Mouse (Mus musculus) c-Kit-positive CD71-positive TER-119-negative erythroid progenitor cells, embryonic 14.5 days (primary cell): ENCODE data around the gene Gtf2e1.
A peak's percentile ranks its signal among the peaks of the same experiment; 100 is the strongest.

Experiments used
- DNase-seq: peaks from one replicate; pipeline ENCODE4 v3.0.0-alpha.2; 2013; ENCODE audit warnings: low read depth

Gene Gtf2e1

DNA sequence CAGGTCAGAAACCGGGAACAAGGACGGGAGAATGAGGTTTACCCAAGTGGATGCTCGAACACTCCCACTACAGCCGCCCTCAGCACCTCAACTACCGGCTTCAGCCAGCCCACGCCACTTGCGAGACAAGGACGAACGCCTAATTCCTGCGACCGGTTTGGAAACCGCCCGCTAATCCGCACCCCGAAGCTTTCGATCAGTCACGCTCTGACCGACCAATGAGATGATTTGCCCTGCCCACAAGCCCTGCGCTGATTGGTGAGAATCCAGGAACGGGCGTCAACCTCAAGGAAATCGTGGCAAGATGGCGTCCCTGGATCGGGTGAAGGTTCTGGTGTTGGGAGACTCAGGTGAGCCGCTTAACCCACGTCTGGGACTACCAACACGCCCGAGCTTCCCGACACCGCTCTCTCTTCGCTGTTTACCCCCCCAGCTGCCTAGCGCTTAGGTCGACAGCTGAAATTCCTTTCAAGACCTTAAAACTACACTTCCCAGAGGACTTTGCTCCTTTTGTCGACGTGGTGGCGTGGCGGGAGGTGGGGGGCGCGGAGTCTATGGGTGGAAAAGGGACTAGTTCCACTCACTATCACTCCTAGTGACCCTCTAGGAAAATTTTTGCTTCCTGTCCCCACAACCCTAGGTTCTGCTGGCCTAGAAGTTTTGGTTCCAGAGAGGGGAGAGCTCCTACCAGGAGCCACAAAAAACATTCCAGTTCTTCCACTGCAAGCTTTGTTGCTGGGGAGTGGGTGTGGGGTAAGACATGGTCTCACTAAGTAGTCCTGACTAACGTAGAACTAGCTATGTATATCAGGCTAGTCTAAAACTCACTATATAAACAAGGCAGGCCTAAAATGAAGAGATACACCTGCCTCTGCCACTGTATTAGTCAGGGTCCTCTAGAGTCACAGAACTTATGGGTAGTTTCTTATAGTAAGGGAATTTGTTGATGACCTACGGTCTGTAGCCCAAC is at the start of gene Gtf2e1, which contains the start of gene Rabl3:
Gtf2e1 (minus strand) TSS at position 179 of the 970 bp plus-strand sequence.
Rabl3 (plus strand) TSS at position 275 of the 970 bp plus-strand sequence.
- DNase-seq, result peak; percentile 99

DNA sequence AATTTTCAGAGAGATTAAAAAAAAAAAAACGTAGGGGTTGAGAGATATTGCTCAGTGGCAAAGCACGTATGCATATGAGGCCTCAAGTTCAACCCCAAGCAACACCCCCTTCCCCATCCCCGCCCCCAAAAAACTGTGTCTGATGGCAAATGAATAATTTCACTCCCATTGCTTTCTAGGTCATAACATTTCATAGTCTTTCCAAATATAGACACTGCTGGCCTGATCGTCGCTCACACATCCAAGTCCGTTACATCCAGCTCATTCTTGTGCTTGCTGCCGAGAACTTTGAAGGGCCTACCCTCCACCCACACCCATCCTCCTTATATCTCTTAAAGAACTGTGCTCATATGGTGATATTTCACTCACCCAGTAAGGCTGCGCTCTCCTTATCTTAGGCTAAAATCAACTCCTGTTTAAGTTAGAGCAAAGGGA is 45.6 kb upstream of the Gtf2e1 start:
- DNase-seq, result no peak

DNA sequence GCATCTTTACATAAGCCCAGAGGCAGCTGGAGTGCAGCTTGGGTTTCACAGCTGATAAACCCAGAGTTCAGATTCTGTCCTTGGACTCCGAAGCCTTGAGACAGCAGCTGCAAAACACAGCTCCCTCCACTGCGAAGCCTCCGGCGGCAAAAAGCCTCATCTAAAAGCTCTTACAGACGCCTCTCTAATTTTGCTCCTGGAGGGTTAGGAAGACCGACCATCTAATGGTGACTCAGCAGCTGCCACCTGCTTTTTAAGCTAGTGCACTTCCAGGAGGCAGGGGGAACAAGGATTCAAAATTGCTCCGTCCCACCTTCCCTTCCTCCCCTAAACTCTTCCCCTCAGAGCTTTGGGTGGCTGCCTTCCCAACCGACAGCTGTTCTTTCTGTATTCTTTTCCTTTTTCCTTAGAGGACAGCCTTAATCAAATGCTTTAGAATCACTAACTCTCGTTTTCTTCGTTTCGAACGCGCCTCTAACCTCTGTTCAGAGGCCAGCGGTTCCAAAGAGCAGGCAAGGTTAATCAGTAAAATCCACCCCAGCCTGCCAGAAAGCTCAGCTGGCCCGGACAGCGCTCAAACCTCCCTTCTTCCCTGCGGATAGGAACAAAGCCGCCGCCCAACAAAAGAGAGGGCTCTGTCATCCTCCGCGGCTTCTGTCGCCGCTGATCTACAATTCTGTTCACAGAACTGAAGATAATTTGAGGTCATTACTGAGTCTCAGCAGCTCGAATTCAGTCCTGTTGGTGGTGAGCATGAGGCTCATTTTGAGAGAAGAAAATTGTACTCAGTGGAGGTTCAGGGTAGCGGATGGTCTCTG is 44.8 kb upstream of the Gtf2e1 start:
- DNase-seq, result peak; percentile 4

DNA sequence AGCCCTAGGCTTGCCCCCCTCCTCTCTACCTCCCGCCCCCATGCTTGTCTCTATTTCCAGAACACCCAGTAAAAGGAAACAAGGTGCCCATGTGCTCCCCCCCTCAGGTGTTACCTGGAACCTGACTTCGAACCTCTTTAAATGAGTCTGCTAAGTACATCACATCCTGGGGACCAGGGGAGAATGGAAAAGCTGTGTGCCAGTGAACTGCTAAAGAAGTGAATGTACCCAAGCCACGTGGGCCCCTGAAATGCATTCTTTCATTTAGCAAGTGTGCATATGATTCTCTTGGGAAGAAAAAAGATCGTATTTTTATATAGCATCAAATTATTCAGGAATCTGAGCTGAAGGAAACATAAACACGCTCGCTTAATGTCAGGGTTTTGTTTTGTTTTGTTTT is 44.2 kb upstream of the Gtf2e1 start:
- DNase-seq, result no peak

DNA sequence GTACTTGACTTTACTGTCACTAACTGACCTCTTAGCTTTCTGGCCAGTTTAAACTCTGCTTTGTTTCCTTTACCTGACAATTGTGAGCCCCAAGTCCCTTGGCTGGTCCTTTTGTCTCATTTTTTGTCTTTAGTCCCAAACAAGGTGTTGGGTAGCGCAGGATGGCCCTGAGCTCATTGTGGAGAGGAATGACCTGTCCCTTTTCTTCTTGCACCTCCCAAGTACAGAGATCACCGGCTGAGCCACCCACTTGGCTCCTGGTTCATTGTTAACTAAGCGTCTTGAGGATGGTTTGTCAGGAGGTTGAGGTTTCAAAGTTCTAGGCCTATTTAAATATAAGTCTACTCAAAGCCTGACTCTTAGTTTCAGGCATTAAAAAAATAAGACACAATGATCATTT is 43.7 kb upstream of the Gtf2e1 start:
- no peak for DNase-seq

DNA sequence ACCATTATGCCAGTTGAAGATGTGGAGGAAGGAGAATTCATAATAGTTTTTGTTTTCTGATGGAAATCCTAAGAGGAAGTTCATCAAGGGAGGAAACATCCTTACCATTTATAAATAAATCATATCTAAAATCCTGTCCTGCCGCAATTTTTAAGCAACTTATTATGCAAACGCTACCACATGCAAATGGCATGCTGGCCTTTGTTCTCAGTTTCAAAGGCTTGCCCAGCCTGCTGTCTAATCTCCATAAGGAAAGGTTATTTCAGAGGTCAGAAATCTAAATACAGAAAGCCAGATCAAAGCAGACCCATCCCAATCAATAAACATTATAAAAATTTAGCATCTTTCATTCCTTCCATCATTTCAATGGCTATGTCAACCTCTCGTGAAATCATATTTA is 42.3 kb upstream of the Gtf2e1 start:
- DNase-seq, result no peak

DNA sequence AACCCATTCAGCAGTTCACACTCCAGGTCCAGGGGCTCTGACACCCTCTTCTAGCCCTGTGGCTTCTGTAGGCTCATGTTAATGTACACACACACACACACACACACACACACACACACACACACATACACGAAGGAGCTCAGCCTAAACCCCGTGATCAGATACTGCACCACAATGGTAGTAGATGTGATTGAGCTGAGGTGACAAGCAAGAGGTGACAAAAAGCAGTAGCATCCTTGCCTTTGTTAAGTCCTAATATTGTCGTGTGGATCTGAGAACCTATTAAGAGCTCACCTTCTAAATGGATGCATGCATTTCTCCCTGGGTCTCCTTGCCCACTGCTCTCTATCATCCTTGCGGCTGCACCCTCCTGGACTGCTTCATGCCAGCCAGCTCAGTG is 41.1 kb upstream of the Gtf2e1 start:
- DNase-seq, result no peak

DNA sequence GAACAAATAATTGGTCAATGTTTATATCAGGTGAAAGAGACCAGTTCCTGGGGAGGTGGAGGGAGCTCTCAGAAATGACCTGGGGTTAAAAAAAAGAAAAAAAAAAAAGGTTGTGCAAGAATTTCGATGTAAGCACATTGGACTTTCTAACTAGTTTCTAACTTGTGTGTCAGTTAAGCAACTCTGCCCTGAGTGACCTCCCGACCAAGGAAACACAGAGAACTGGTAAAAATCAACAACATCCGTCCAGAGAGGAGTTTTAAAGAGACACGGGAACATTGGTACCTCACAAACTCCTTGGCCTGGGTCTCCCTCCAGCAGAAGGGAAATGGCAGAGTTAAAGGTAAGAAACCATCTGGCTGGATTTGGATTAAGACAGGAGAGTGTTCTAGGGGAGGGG is 40.4 kb upstream of the Gtf2e1 start, which contains the start of gene Hgd:
Hgd (plus strand) TSS at position 160 of the 400 bp plus-strand sequence.
- DNase-seq, result no peak

DNA sequence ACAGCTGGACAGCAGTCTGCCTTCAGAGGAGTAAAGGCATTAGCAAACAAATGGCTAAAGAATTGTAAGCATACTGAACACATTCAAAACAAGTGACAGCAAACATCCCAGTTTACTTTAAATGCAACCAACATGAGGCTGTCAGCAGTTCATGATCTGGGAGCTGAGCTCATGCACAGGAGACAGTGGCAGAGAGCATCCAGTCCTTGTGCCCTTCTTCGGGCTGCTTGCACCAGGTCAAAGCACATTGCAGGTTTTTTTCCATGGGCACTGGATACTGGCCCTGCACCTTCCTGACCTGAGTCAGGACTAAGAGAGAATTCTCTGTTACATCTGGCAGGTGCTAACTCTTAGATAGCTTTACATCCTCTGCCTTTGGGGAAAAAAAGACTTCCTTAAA is 40.0 kb upstream of the Gtf2e1 start:
- no peak for DNase-seq

DNA sequence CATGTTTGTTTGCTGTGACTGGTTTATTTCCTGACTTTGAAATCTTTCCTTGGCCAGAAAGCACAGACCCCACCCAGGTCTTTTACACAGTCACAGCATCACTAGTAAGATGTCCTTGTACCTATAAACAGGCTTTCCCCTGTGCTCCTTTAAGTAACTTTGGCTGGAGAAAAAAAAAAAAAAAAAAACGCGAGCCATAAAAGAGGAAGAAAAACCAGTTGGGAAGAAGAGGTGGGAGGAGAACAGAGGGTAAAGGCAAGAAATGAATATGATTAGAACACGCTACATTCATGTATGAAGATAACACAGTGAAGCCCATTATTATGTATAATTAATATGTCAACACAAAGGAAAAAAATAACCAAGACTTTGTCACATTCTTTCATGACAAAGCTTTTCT is 35.7 kb upstream of the Gtf2e1 start:
- DNase-seq, result no peak

DNA sequence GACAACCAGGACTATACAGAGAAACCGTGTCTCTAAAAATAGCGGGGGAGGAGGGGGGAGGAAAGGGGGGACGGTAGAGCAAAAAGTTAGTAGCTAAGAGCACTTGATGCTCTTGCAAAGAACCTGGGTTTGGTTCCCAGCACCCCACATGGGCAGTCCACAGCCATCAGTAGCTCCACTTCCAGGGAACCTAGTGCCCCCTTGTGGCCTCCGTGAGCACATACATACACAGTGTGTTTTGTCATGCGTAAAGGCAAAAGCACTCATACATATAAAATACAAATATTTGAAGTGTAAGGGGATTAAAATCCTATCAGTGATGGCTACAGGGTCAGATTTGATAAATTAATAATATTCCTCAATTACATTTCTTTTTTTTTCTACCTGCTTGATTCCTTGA is 33.5 kb upstream of the Gtf2e1 start:
- no peak for DNase-seq

DNA sequence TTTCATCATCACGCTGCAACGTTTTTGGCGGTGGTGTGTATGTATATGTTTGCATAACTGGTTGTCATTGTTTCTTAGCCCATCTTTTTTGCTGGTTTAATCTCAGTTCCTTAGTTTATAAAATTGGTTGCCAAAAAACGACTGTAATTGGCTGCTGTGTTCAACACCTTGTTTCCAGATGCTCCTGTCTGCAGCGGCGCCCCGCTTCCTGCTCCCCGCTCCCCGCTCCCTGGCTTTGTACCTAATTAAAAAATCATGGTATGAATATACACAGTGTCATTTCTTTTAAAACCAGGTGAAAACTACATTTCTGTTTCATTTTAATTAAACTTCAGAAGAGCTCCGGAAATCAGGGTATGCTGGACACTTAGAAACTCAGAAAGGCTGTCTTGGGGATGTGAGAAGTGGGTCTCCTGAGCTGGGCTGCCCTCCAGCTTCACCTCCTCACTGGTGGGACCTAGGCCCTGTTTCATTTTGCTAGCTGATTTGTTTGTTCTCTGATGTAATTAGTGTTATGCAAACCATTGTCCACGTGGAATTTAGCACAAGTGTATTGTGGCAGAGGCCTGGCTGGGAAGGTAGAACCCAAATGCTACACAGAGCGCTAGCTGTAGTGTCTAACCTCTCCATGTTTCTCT is 32.6 kb upstream of the Gtf2e1 start:
- no peak for DNase-seq

DNA sequence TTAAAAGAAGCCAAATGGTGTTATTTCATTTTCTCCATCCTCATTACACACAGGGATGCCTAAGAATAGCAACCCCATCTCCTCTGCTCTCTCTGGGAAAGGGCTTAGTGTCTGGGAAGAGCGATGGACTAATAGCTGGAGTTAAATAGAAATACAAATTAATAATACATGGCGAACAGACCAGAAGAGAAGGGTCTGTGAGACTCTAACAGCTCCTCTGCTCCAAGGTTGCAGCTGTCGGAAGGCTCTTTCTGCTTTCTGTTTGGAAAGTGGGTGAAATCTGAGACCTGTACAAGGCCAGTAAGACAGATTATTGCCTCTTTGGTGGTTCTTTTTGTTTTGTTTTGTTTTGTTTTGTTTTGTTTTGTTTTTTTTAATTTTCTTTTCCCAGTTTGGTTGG is 32.0 kb upstream of the Gtf2e1 start:
- no peak for DNase-seq

DNA sequence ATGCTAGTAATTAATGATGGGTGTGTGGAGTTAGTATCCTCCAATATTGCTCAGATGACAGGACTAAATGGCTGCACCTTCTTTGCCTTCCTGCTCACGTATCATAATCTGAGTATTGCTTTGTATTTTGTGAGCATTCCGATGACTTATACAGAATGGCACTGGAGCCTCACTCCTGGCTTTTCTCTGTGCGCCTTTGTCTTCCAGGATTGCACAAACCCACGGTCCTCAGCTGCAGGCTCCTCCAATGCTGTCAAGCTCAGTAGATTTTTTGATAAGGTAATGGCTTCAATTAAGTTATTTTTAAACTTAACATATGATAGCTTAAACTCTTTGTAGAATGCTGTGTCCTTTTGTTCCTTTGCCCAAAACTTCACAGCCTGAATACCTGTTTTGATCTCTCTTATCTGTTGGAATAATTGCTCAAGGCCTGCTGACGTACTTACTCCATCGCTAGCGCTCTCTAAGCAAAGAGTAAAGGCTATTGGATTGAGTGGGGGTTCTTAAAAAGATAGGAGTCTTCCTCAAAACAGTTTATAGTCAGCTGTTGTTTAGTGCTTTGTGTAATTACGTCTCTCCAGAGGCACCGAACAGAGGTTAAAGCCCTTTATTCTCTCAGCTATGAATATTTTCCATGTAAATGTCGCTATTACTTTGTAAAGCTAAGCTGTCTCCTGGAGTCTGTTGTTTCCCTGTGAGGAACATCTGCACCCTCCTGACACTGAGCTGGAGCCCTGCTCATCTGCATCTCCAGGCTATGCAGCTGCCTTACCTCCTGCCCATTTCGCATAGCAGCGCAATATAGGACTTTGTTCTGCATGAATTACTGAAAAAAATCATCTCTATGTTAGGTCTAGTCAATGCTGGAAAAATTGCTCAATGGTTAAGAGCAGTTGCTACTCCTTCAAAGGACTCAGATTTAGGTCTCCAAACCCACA is 27.8 kb upstream of the Gtf2e1 start:
- DNase-seq, result no peak

DNA sequence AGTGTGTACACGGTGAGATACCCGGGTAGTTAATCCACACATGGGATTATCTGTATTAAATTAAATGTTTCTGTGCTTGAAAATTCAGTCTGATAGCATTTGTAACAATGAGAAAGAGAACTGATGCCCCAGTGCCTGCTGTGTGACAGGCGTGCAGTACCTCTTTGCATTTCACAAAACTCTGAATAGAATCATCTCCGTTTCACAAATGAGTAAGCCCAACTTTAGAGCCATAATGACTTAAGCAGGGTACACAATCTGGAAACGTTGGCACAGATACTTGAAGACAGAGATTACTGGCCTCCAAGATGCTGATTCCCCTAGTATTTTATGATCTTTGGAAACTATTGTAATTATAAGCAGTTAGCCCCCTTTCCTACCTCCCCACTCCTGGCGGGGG is 26.5 kb upstream of the Gtf2e1 start:
- no peak for DNase-seq

DNA sequence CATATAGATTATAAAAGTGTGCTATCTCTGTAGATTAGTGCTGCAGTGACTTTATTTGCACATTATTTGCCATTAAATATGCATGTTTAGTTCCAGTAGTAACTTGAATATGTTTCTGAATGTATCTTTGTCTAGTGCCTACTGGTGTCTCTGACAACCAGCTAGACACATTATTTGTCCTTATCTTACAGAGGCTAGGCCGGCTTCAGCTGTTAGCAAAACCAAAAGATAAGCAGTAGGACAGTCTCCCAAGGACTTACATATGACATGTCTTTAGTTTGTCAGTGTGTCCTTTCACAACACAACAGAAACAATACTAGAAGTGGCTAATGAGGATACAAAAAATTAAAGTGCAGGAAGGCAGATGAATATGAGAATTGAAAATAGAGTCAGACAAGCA is 25.5 kb upstream of the Gtf2e1 start:
- DNase-seq, result no peak

DNA sequence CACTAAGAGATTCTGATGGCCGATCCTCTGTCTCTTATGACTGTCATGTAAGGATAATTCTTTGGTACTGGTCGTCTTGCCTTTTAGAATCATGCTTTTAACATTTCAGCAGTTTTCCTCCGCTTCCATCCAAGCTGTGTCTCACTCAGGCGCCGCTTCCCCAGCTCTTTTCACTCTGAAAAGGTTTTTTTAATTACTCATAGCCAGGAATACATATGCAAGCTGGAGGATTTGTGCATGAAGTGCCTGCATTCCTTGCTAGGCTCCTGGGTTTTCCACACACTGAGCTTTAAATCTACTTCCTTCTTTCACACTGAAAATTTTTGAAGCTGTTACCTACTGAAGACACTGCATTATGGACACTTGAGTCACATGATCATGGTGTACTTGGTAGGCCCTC is 23.4 kb upstream of the Gtf2e1 start:
- no peak for DNase-seq

DNA sequence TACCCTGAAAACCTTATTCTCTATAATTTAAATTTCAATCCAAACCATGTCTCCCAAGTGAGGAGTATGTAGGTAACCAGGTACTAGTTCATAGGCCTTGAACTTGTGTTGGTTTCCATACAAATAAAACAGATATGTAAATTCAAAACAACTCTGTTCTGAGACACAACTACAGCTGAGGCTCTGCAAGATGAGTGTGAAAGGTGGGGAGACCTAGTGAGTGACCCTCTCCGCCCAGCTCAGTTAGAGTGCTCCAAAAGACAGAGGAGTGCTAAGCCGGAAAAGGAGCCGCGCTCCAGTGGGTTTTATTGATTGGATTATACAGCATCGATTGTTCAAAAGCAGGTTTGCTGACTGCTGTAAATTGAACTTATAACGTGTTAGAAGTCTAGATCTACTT is 22.8 kb upstream of the Gtf2e1 start:
- no peak for DNase-seq

DNA sequence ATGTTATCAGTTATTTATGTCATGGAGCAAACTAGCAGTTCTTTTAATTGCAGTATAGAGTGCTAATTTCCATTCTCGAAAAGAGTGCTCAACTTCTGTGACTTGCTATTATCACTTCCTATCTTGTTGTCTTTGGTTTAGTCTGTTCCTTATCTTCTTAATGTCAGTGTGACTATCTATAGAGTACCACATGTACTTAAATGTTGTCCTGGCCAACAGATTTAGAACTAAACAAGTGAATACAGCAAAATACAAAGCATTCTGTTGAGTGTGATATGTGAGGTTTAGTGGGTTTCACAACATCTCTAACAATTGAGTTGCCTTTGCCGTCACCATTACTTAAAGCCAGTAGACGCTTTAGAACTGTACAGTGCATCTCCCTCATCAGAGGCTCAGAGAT is 13.2 kb upstream of the Gtf2e1 start:
- DNase-seq, result no peak

DNA sequence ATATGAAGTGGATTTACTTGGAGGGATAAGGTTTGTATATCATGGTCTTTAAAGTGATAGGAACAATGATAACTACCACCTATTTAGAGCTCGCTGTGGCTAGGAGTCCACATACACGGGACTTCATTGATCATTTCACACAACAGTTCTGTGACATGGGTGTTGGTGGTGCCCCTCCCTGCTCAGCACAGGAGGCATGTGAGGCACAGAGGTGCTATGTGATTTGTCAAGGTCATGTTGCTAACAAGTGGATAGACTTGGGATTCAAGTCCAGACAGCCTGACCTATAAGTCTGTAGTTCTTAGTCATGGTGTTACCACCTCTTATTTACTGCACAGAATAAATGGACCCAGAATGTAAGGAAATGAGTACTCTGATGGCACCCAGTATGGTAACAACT is 11.4 kb upstream of the Gtf2e1 start:
- DNase-seq, result no peak

DNA sequence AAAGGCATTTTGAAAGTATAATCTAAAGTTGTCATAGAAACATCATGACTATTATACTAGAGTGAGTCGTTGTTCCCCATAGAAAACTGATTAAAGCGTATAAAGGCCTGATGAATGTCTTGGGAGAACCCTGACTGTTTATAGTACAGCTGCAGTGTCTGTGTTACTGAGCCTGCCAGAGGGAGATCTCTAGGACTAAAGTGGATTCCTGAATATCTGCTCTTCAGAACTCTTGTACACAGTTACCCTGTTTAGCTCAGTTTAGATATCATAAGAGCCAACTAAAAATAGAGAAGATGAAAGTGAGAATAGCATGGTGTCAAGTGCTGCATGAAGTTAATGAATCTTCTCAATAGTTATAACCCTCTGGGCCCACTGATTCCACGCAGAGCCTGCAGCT is 10.7 kb upstream of the Gtf2e1 start:
- DNase-seq, result no peak
